6 mouse cellular contexts compared by ENCODE assay signal in genomic region chr3:139676723-139677122, GRCm38 (mm10).
"Had no signal": no experiment of that assay in that cellular context is flagged by ENCODE, and none has a peak within 500 bp of the region (broad histone marks: within the 10 kb centered on the region; RNA-seq: fewer than 3 reads in every experiment).

No protein-coding gene starts in this region.

- ATAC-seq: liver, embryonic 12.5 days; midbrain, embryonic 16.5 days had no signal

- DNase-seq: kidney, adult 9 months; kidney, postnatal 4 days; right cerebral cortex, postnatal 14 days; thymus, postnatal 36 days had no signal
